Mouse (Mus musculus) brain, embryonic 14.5 days (tissue): ENCODE measurements at regions not wholly inside any gene's neighbourhood (a gene's known extent, or its start where the extent isn't known, plus 50 kb on each side); places are given as distances from the start of the nearest gene placed in this dataset.
A peak's percentile ranks its signal among the peaks of the same experiment; 100 is the strongest.

ENCODE experiments used
- DNase-seq: peaks from one replicate; pipeline ENCODE4 v3.0.0-alpha.2; 2011; ENCODE audit warnings: low read depth
- CTCF ChIP-seq: fragments of 200-500 bp; IDR thresholded peaks from 2 replicates; pipeline ENCODE4 v1.5.1; 2012; ENCODE audit warnings: inconsistent platforms, mild to moderate bottlenecking, moderate library complexity, borderline replicate concordance; ENCODE audit not compliant: insufficient read depth, insufficient read length; ENCODE audit errors: extremely low read depth
- POLR2A ChIP-seq: fragments of 200-500 bp; IDR thresholded peaks from 2 replicates; pipeline ENCODE4 v1.6.1; 2012; ENCODE audit warnings: mild to moderate bottlenecking, inconsistent platforms, borderline replicate concordance; ENCODE audit not compliant: poor library complexity, insufficient read depth, insufficient read length, severe bottlenecking; ENCODE audit errors: extremely low read depth

DNA sequence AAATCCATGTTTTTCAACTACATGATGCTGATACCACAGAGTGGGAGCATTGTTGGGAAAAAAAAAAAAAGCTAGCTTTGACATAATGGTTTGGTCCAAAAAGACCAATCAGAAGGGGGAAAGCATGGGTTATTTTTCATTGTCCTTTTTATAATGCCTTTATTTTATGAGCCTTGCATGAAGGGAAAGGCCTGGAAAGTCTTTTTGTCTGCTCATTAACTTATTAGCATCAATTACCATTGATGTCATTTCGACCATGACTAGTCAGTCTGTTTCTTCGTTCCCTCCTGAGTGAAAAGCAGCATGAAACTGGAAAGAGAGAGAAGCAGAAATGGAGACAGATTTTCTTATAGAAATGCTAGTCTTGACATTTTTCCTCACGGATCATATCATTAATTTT lies 532.2 kb upstream of the Gm28269 start:
- DNase-seq: peak; percentile 30
- TF ChIP-seq CTCF: no peak
- TF ChIP-seq POLR2A: no peak

DNA sequence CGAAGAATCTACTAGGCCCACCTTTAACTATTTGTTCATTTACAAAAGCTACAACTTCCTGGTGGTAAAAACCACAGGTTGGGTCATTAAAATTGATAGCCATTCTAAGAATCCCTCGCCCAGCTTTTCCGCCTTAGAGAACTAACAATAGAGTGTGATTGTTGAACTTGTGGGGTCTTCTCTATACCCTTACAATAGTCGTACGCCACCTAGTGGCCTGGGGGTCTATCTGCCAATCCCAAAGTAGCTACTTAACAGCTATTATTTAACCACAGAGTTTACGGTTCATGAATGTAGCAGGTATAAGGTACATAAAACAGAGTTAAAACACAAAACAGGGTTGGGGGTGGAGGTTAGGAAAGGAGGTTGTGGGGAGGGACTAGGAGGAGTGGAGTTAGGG lies 504.1 kb upstream of the Gm28269 start:
- TF ChIP-seq CTCF: no peak
- TF ChIP-seq POLR2A: no peak
- DNase-seq: no peak
